Mouse (Mus musculus): ENCODE results near the gene Tifa.

- TF ChIP-seq EP300 (IDR thresholded peaks at IDR 0.05; ENCODE audit: low read depth) (no peak), CTCF (IDR thresholded peaks at IDR 0.05; ENCODE audit: low read depth) (no peak)
These were observed 13.2 kb downstream of the Tifa start for GRCm38 (mm10) chr3:127802814-127803213.

All from liver, postnatal 0 days (tissue).